Mouse (Mus musculus): ENCODE results near the gene Rpl21. TPM values are rescaled to one million over a fixed set of nuclear protein-coding genes. Genes with fewer than 3 reads are reported as not detected.
"Not testable (repeated sequence)": the region's sequence is repeated elsewhere in the genome, so short reads cannot be mapped to it uniquely, and the experiment has no call there.

Gene Rpl21
- polyA plus RNA-seq, 1 experiment from 2014 or later = 315 TPM

GRCm38 (mm10) chr5:146876024-146876423 lies 43.3 kb downstream of the Rpl21 start:
- 72% methylated on average over 2 of the region's 2 CpGs for WGBS
- Histone ChIP-seq H3K4me3 (ENCODE audit: low read length) (no peak overlapping the region), H3K9me3 (ENCODE audit: control insufficient read depth, low read length) (no peaks in the 10 kb centered on the region), H3K4me1 (ENCODE audit: control insufficient read depth, insufficient read depth, low read depth, low read length) (no peaks in the 10 kb centered on the region), H3K27ac (ENCODE audit: low read depth, low read length) (no peak overlapping the region), H3K4me2 (ENCODE audit: low read length) (no peak overlapping the region), H3K9ac (ENCODE audit: low read depth, low read length) (no peak overlapping the region), H3K36me3 (ENCODE audit: control insufficient read depth, insufficient read depth, low read length) (no peaks in the 10 kb centered on the region), H3K27me3 (replicated peaks; ENCODE audit: control insufficient read depth, insufficient read depth, low read length) (no peaks in the 10 kb centered on the region)
- no peak for ATAC-seq

GRCm38 (mm10) chr5:146877882-146878281 lies 45.2 kb downstream of the Rpl21 start:
- not testable (repeated sequence) for H3K36me3 ChIP-seq (ENCODE audit: control insufficient read depth, insufficient read depth, low read length); H3K4me1 ChIP-seq (ENCODE audit: control insufficient read depth, insufficient read depth, low read depth, low read length); H3K9me3 ChIP-seq (ENCODE audit: control insufficient read depth, low read length); H3K27ac ChIP-seq (ENCODE audit: low read depth, low read length); H3K4me3 ChIP-seq (ENCODE audit: low read length); H3K9ac ChIP-seq (ENCODE audit: low read depth, low read length); H3K27me3 ChIP-seq (replicated peaks; ENCODE audit: control insufficient read depth, insufficient read depth, low read length); H3K4me2 ChIP-seq (ENCODE audit: low read length); ATAC-seq
- 64% methylated on average over 5 of the region's 6 CpGs for WGBS

GRCm38 (mm10) chr5:146882261-146882660 lies 49.6 kb downstream of the Rpl21 start:
- Histone ChIP-seq H3K4me1 (ENCODE audit: control insufficient read depth, insufficient read depth, low read depth, low read length) (no peaks in the 10 kb centered on the region), H3K27ac (ENCODE audit: low read depth, low read length) (no peak overlapping the region), H3K36me3 (ENCODE audit: control insufficient read depth, insufficient read depth, low read length) (no peaks in the 10 kb centered on the region), H3K27me3 (replicated peaks; ENCODE audit: control insufficient read depth, insufficient read depth, low read length) (no peaks in the 10 kb centered on the region), H3K9me3 (ENCODE audit: control insufficient read depth, low read length) (no peaks in the 10 kb centered on the region), H3K4me2 (ENCODE audit: low read length) (no peak overlapping the region), H3K9ac (ENCODE audit: low read depth, low read length) (no peak overlapping the region), H3K4me3 (ENCODE audit: low read length) (no peak overlapping the region)
- no peak for ATAC-seq
- WGBS = 91% methylated on average over 6 of the region's 6 CpGs

GRCm38 (mm10) chr5:146883053-146883452 lies 50.4 kb downstream of the Rpl21 start:
- no peaks in the 10 kb centered on the region for H3K36me3 ChIP-seq (ENCODE audit: control insufficient read depth, insufficient read depth, low read length)
- H3K9ac ChIP-seq (ENCODE audit: low read depth, low read length) = no peak overlapping the region
- no peaks in the 10 kb centered on the region for H3K9me3 ChIP-seq (ENCODE audit: control insufficient read depth, low read length)
- H3K4me3 ChIP-seq (ENCODE audit: low read length) = no peak overlapping the region
- 80% methylated on average over 7 of the region's 7 CpGs for WGBS
- no peak overlapping the region for H3K27ac ChIP-seq (ENCODE audit: low read depth, low read length)
- no peak for ATAC-seq
- no peak overlapping the region for H3K4me2 ChIP-seq (ENCODE audit: low read length)
- H3K27me3 ChIP-seq (replicated peaks; ENCODE audit: control insufficient read depth, insufficient read depth, low read length) = no peaks in the 10 kb centered on the region
- no peaks in the 10 kb centered on the region for H3K4me1 ChIP-seq (ENCODE audit: control insufficient read depth, insufficient read depth, low read depth, low read length)

- Histone ChIP-seq H3K4me2 (ENCODE audit: low read length) (no peak overlapping the region), H3K9ac (ENCODE audit: low read depth, low read length) (no peak overlapping the region), H3K4me3 (ENCODE audit: low read length) (no peak overlapping the region), H3K4me1 (ENCODE audit: control insufficient read depth, insufficient read depth, low read depth, low read length) (no peaks in the 10 kb centered on the region), H3K27ac (ENCODE audit: low read depth, low read length) (no peak overlapping the region), H3K9me3 (ENCODE audit: control insufficient read depth, low read length) (no peaks in the 10 kb centered on the region), H3K27me3 (replicated peaks; ENCODE audit: control insufficient read depth, insufficient read depth, low read length) (no peaks in the 10 kb centered on the region), H3K36me3 (ENCODE audit: control insufficient read depth, insufficient read depth, low read length) (no peaks in the 10 kb centered on the region)
- WGBS = 84% methylated on average over 15 of the region's 15 CpGs
- no peak for ATAC-seq
These were observed 51.0 kb downstream of the Rpl21 start for GRCm38 (mm10) chr5:146883486-146884272.

Other genes starting within 250 kb of the Rpl21 start
- gene Gpr12, start 247.7 kb upstream of the Rpl21 start, polyA plus RNA-seq (2015; fragmentation: Nextera tagmentation; extraction: Ambion mirVana) = 28.0 and 29.8 TPM in 2 replicates
- gene Usp12, start 37.9 kb upstream of the Rpl21 start, polyA plus RNA-seq (2015; fragmentation: Nextera tagmentation; extraction: Ambion mirVana) = 13.0 and 14.8 TPM in 2 replicates
- 7.6 and 8.5 TPM in 2 replicates for gene Rasl11a, start 12.2 kb downstream of the Rpl21 start, polyA plus RNA-seq (2015; fragmentation: Nextera tagmentation; extraction: Ambion mirVana)
- 105 and 109 TPM in 2 replicates for gene Gtf3a, start 115.8 kb downstream of the Rpl21 start, polyA plus RNA-seq (2015; fragmentation: Nextera tagmentation; extraction: Ambion mirVana)
- gene Mtif3, start 130.9 kb downstream of the Rpl21 start, polyA plus RNA-seq (2015; fragmentation: Nextera tagmentation; extraction: Ambion mirVana) = 24.8 and 29.2 TPM in 2 replicates
- 4.5 and 6.2 TPM in 2 replicates for gene Lnx2, start 243.7 kb downstream of the Rpl21 start, polyA plus RNA-seq (2015; fragmentation: Nextera tagmentation; extraction: Ambion mirVana)
- gene Polr1d, start 244.2 kb downstream of the Rpl21 start, polyA plus RNA-seq (2015; fragmentation: Nextera tagmentation; extraction: Ambion mirVana) = 96.0 and 105 TPM in 2 replicates

All from hindbrain, embryonic 16.5 days (tissue).